Mouse (Mus musculus) liver, embryonic 13.5 days (tissue): Measurements from ENCODE around the gene Scamp3. TPM values are rescaled to one million over a fixed set of nuclear protein-coding genes. Genes with fewer than 3 reads are reported as not detected.
"Not testable (repeated sequence)": the region's sequence is repeated elsewhere in the genome, so short reads cannot be mapped to it uniquely, and the experiment has no call there.

Experiments
- ATAC-seq: fragments of 200-750 bp; cut with Nextera tagmentation; 2 replicates; pipeline ENCODE4 v1.8.0; 2017; ENCODE audit warnings: low read depth, mild to moderate bottlenecking, moderate number of reproducible peaks, moderate library complexity
- DNase-seq: peaks from one replicate; pipeline ENCODE4 v3.0.0; 2022
- H3K27ac ChIP-seq: fragments of 300-500 bp; sonication (generic); 2 replicates; pipeline ENCODE4 v1.5.1; 2015; ENCODE audit warnings: moderate library complexity, mild to moderate bottlenecking, inconsistent platforms
- H3K27me3 ChIP-seq: fragments of 300-500 bp; sonication (generic); 2 replicates; pipeline ENCODE4 v1.6.1; 2015; ENCODE audit warnings: mild to moderate bottlenecking, inconsistent platforms
- H3K36me3 ChIP-seq: fragments of 300-500 bp; sonication (generic); 2 replicates; pipeline ENCODE4 v1.6.1; 2015; ENCODE audit warnings: mild to moderate bottlenecking, inconsistent platforms
- H3K4me1 ChIP-seq: fragments of 300-500 bp; sonication (generic); replicated peaks from 2 replicates; pipeline ENCODE4 v1.6.1; 2015; ENCODE audit warnings: inconsistent platforms
- H3K4me2 ChIP-seq: fragments of 300-500 bp; sonication (generic); 2 replicates; pipeline ENCODE4 v1.6.1; 2015; ENCODE audit warnings: inconsistent platforms, mild to moderate bottlenecking, moderate library complexity
- H3K4me3 ChIP-seq: fragments of 300-500 bp; sonication (generic); replicated peaks from 2 replicates; pipeline ENCODE4 v1.5.1; 2015; ENCODE audit warnings: mild to moderate bottlenecking, inconsistent platforms
- H3K9ac ChIP-seq: fragments of 300-500 bp; sonication (generic); 2 replicates; pipeline ENCODE4 v1.6.1; 2015; ENCODE audit warnings: mild to moderate bottlenecking, inconsistent platforms
- H3K9me3 ChIP-seq: fragments of 300-500 bp; sonication (generic); replicated peaks from 2 replicates; pipeline ENCODE4 v1.6.1; 2016; ENCODE audit warnings: inconsistent platforms
- WGBS: fragments of 180-500 bp; shearing (Covaris S2); methylation state at CpG from one replicate; pipeline ENCODE4 v1.1.7; 2015; ENCODE audit not compliant: insufficient replicate concordance; 5-methylcytosine and 5-hydroxymethylcytosine counted together
- polyA plus RNA-seq: library from polyadenylated mRNA; unstranded; fragments of >200 nt; fragmentation: Nextera tagmentation; extraction: Ambion mirVana; gene quantifications from 2 replicates; pipeline ENCODE4 v1.2.1, GENCODE M21; 2015

Scamp3 gene
- polyA plus RNA-seq, 1 experiment from 2014 or later = 67.4 TPM

GRCm38 (mm10) chr3:89214681-89215411 lies 37.6 kb downstream of the Scamp3 start, which contains the start of gene Thbs3:
Gene Thbs3 (plus strand): TSS chr3:89215180.
- no peak for ATAC-seq
- no peak for DNase-seq
- Histone ChIP-seq H3K4me1 (peaks cover 42% of the 10 kb centered on the region), H3K4me2 (peak within 1 kb of the TSS; percentile 88), H3K9ac (peak within 1 kb of the TSS; percentile 80), H3K36me3 (peaks cover 13% of the 10 kb centered on the region), H3K9me3 (no peaks in the 10 kb centered on the region), H3K4me3 (peak within 1 kb of the TSS; percentile 83), H3K27ac (peak within 1 kb of the TSS; percentile 71), H3K27me3 (peaks cover 23% of the 10 kb centered on the region)
- 2% methylated on average over 18 of the region's 19 CpGs for WGBS

GRCm38 (mm10) chr3:89215853-89216252 lies 38.6 kb downstream of the Scamp3 start:
- peak overlapping the region; percentile 88 for H3K4me2 ChIP-seq
- peaks cover 39% of the 10 kb centered on the region for H3K4me1 ChIP-seq
- H3K36me3 ChIP-seq = peaks cover 2% of the 10 kb centered on the region; the same call in 1 of the 2 replicates
- H3K4me3 ChIP-seq = peak overlapping the region; percentile 83
- H3K27ac ChIP-seq = no peak overlapping the region
- DNase-seq (peak; percentile 68), ATAC-seq (peak; percentile 24)
- H3K27me3 ChIP-seq = peaks cover 28% of the 10 kb centered on the region
- WGBS = 1% methylated on average over 6 of the region's 6 CpGs
- H3K9me3 ChIP-seq = no peaks in the 10 kb centered on the region
- H3K9ac ChIP-seq = no peak overlapping the region

- Histone ChIP-seq H3K27me3 (peaks cover 33% of the 10 kb centered on the region), H3K4me1 (peaks cover 39% of the 10 kb centered on the region)
- not testable (repeated sequence) for H3K9ac ChIP-seq, DNase-seq, H3K9me3 ChIP-seq, ATAC-seq, H3K27ac ChIP-seq, H3K4me3 ChIP-seq, H3K4me2 ChIP-seq, H3K36me3 ChIP-seq
- WGBS = 58% methylated on average over 7 of the region's 7 CpGs
Measured at GRCm38 (mm10) chr3:89216407-89216806, 39.1 kb downstream of the Scamp3 start.

GRCm38 (mm10) chr3:89218271-89218670 lies 41.0 kb downstream of the Scamp3 start:
- Histone ChIP-seq H3K9me3 (no peaks in the 10 kb centered on the region), H3K9ac (no peak overlapping the region), H3K4me2 (no peak overlapping the region), H3K36me3 (no peaks in the 10 kb centered on the region), H3K4me3 (no peak overlapping the region), H3K4me1 (peaks cover 20% of the 10 kb centered on the region), H3K27ac (no peak overlapping the region), H3K27me3 (peaks cover 41% of the 10 kb centered on the region)
- DNase-seq (no peak), ATAC-seq (no peak)
- WGBS = 67% methylated on average over 1 of the region's 1 CpGs

- Histone ChIP-seq H3K27me3 (peaks cover 53% of the 10 kb centered on the region), H3K36me3 (no peaks in the 10 kb centered on the region), H3K4me3 (no peak overlapping the region), H3K27ac (no peak overlapping the region), H3K4me2 (no peak overlapping the region), H3K9ac (no peak overlapping the region), H3K4me1 (peaks cover 14% of the 10 kb centered on the region), H3K9me3 (no peaks in the 10 kb centered on the region)
- no peak for DNase-seq
- 29% methylated on average over 8 of the region's 8 CpGs for WGBS
- ATAC-seq = no peak
Measured at GRCm38 (mm10) chr3:89219546-89219945, 42.3 kb downstream of the Scamp3 start.

DNA sequence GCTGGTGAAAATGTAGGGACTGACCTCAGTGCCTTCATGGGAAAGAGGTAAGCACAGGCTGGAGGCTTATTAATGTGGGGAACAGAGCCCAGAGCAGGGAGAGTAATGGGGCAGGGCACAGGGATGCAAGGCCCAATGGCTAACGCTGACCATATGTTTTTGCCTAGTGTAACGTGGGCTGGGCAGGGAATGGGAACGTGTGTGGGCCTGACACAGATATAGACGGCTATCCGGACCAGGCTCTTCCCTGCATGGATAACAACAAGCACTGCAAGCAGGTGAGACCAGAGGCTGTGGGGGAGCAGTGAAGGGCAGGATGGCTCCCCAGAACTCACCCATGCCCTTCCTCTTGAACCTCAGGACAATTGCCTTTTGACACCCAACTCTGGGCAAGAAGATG lies 43.9 kb downstream of the Scamp3 start:
- no peak for DNase-seq
- H3K36me3 ChIP-seq = no peaks in the 10 kb centered on the region
- H3K4me3 ChIP-seq = no peak overlapping the region
- H3K27ac ChIP-seq = no peak overlapping the region
- WGBS = 69% methylated on average over 5 of the region's 5 CpGs
- no peak overlapping the region for H3K9ac ChIP-seq
- no peaks in the 10 kb centered on the region for H3K4me1 ChIP-seq
- H3K27me3 ChIP-seq = peaks cover 61% of the 10 kb centered on the region
- ATAC-seq = no peak
- no peaks in the 10 kb centered on the region for H3K9me3 ChIP-seq
- H3K4me2 ChIP-seq = no peak overlapping the region

GRCm38 (mm10) chr3:89224796-89225195 lies 47.5 kb downstream of the Scamp3 start:
- H3K9me3 ChIP-seq = no peaks in the 10 kb centered on the region
- peaks cover 81% of the 10 kb centered on the region for H3K27me3 ChIP-seq
- ATAC-seq (no peak), DNase-seq (no peak)
- no peak overlapping the region for H3K4me2 ChIP-seq
- no peak overlapping the region for H3K9ac ChIP-seq
- H3K4me1 ChIP-seq = peaks cover 27% of the 10 kb centered on the region
- no peaks in the 10 kb centered on the region for H3K36me3 ChIP-seq
- H3K4me3 ChIP-seq = no peak overlapping the region
- H3K27ac ChIP-seq = no peak overlapping the region
- 65% methylated on average over 11 of the region's 11 CpGs for WGBS

GRCm38 (mm10) chr3:89225321-89225815 lies 48.1 kb downstream of the Scamp3 start:
- DNase-seq = no peak
- Histone ChIP-seq H3K36me3 (no peaks in the 10 kb centered on the region), H3K4me2 (no peak overlapping the region), H3K27ac (no peak overlapping the region), H3K4me3 (no peak overlapping the region), H3K4me1 (peaks cover 27% of the 10 kb centered on the region), H3K27me3 (peaks cover 82% of the 10 kb centered on the region), H3K9me3 (no peaks in the 10 kb centered on the region), H3K9ac (no peak overlapping the region)
- 56% methylated on average over 12 of the region's 12 CpGs for WGBS
- no peak for ATAC-seq

- 31% methylated on average over 4 of the region's 4 CpGs for WGBS
- Histone ChIP-seq H3K9me3 (no peaks in the 10 kb centered on the region), H3K9ac (no peak overlapping the region), H3K4me1 (peaks cover 27% of the 10 kb centered on the region), H3K36me3 (no peaks in the 10 kb centered on the region), H3K27ac (no peak overlapping the region), H3K4me2 (no peak overlapping the region), H3K27me3 (peaks cover 86% of the 10 kb centered on the region), H3K4me3 (no peak overlapping the region)
- no peak for DNase-seq
- no peak for ATAC-seq
Measured at GRCm38 (mm10) chr3:89225918-89226317, 48.6 kb downstream of the Scamp3 start.

- Histone ChIP-seq H3K27ac (no peak overlapping the region), H3K4me1 (peaks cover 27% of the 10 kb centered on the region), H3K4me3 (no peak overlapping the region), H3K27me3 (peaks cover 86% of the 10 kb centered on the region), H3K9me3 (no peaks in the 10 kb centered on the region), H3K4me2 (no peak overlapping the region), H3K9ac (no peak overlapping the region), H3K36me3 (no peaks in the 10 kb centered on the region)
- ATAC-seq = no peak
- DNase-seq = no peak
- WGBS = 51% methylated on average over 11 of the region's 11 CpGs
Measured at GRCm38 (mm10) chr3:89226361-89226760, 49.1 kb downstream of the Scamp3 start.

DNA sequence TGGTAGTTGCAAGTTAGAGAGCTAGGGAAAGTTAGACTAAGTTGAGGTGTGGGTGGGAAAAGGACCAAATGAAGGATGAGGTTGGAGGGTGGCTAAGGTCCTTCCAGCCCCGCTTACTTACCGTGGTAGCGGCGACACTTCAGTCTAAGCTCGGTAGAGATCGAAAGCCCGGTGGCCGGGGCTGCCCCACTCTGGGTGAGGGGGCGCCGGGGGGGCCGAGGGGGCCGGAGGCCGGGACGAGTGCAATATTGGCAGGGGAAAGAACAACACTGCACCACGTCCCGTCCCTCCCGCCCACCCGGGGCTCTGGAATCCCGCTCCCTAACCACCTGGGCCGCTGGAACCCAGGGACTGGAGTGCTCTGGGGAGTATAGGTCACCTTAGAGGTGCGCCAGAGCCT lies 49.6 kb downstream of the Scamp3 start, which contains the start of gene Mtx1:
Mtx1 (minus strand) TSS at position 189 of the 400 bp plus-strand sequence.
- no peaks in the 10 kb centered on the region for H3K9me3 ChIP-seq
- no peak within 1 kb of the TSS for H3K27ac ChIP-seq
- WGBS = 11% methylated on average over 21 of the region's 21 CpGs
- H3K36me3 ChIP-seq = no peaks in the 10 kb centered on the region
- peaks cover 89% of the 10 kb centered on the region for H3K27me3 ChIP-seq
- peak within 1 kb of the TSS; percentile 26; the same call in 1 of the 2 replicates for H3K9ac ChIP-seq
- no peak for DNase-seq
- H3K4me1 ChIP-seq = peaks cover 27% of the 10 kb centered on the region
- peak within 1 kb of the TSS; percentile 61 for H3K4me2 ChIP-seq
- no peak for ATAC-seq
- H3K4me3 ChIP-seq = peak within 1 kb of the TSS; percentile 51
